Mouse (Mus musculus) spleen, adult 2 months (tissue): ENCODE results near the gene Fam129b.

Experiments used
- CTCF ChIP-seq: fragments of 200-500 bp; IDR thresholded peaks from 2 replicates; pipeline ENCODE4 v1.5.1; 2011; ENCODE audit warnings: mild to moderate bottlenecking, inconsistent platforms; ENCODE audit not compliant: insufficient read depth, insufficient read length, insufficient replicate concordance; ENCODE audit errors: extremely low read depth
- POLR2A ChIP-seq: fragments of 200-500 bp; IDR thresholded peaks from 2 replicates; pipeline ENCODE4 v1.6.1; 2011; ENCODE audit warnings: low read depth, low read length, inconsistent platforms

GRCm38 (mm10) chr2:32898983-32899382 lies 23.1 kb downstream of the Fam129b start:
- TF ChIP-seq CTCF (no peak), POLR2A (no peak)
